Mouse (Mus musculus) urinary bladder, postnatal 4 days (tissue): Measurements from ENCODE around the gene Il1f10.

Experiments used
- DNase-seq, 2 experiments: peaks; one replicate each; pipeline ENCODE4 v3.0.0; 2021 to 2022; ENCODE audit warnings: low spot score in 2 of 2

The Il1f10 gene

DNA sequence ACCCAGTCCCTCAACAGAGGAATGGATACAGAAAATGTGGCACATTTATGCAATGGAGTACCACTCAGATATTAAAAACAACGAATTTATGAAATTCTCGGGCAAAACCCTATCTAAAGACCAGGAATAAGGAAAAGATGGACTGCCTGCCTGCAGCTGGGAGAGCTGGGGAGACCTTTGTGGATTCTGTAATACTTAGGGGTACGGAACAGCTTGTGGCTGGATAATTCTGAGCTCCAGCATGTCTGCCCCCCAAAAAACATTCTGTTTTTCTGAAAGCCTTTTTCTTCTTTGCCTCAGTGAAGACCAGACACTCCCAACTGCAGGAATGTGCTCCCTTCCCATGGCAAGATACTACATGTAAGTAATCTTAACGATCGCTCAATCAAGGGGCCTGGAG lies at the start of gene Il1f10:
Gene Il1f10 (plus strand): TSS at position 301 of the 400 bp plus-strand sequence.
- no peak for DNase-seq

DNA sequence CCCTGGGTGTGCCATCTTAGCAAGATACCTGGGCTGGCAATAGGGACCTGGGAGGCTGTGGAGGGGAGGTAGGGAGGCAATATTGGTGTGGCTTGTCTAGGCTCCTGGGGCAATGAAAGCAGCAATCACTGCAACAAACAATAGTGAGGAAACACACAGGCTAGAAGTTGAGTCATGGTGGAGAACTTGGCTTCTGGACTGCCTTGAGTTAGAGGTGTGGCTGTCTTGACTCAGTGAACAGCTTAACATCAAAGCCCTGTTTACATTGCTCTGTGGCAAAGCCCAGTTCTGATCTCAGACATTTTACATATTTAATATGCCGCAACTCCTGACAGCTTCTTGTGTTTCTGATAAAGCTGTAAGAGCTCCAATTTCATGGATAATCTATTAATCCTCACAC lies 23.5 kb upstream of the Il1f10 start:
- no peak for DNase-seq

DNA sequence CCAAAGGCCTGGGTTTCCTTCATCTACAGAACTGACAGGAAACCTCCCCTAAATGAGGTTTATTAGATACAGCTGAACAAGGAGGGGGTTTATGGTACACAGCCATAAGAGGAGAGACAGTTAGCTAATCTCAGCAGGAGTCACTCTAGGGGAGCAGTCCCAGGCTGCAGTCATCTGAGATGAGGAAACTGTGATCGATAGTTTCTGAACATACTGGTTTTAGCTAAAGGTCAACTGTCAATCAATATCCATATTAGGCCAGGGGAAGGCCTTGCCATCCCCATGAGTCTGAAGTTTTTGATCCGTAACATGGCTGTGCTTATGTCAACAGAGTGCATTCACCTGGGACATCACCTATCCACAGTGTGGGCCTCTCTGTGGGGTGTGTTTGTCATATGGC lies 17.4 kb upstream of the Il1f10 start:
- DNase-seq: no peak

DNA sequence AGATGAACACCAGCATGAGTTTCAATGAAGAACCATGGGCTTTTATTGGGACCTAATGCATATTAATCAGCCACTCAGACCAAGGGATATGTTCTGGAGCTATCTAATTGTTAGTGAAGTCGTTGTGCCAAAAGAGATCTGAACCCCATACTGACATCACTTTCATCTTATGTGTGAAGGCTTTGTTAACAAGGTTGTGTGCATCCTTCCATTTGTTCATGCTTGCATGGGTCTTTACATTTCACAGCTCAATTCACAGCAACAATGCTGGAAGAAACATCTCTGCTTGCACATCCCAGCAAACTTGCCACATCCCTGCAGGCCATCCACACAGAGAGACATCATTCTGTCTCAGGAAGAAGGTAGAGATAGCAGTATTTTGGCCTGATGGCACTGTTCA lies 15.8 kb upstream of the Il1f10 start:
- DNase-seq: no peak

DNA sequence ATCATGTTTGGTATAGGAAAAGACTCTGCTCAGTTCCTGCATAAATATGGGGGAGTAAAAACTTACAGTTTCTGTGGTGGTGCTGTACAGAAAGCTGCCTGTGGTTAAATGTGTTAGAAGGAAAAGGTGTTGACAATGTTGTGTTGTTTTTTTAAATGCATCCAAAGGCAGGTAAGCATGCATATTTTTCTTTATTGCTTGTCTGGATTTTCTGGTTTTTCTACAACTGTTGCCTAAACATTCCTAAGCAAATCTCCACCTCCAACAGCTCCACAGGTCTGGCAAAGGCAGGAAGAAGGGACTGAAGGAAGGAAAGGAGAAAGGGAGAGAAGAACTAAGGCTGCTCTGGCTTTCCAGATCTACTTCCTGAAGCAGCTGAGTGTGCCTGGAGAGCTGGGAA lies 14.3 kb upstream of the Il1f10 start, which contains the start of gene Il1f5:
Gene Il1f5 (plus strand): TSS at position 301 of the 400 bp plus-strand sequence.
- DNase-seq: no peak

DNA sequence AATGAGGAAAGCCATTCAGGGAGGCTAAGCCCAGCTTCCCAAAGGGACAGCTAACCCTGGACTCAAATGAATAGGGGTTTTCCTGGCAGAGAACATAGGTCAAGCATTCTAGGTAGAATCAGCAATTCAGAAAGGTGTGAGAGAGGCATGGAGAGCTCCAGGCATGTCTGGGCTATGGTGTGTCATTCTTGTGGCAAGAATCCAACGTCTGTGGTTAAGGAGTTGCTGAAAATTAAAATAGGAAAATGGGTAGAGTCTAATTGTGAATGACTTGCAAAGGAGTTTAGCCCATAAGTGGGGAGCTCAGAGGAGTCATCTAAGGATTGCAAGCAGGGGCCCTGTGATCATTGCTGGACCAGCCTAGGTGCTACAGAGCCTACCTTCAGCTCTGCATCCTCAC lies 3.6 kb downstream of the Il1f10 start:
- DNase-seq: no peak

DNA sequence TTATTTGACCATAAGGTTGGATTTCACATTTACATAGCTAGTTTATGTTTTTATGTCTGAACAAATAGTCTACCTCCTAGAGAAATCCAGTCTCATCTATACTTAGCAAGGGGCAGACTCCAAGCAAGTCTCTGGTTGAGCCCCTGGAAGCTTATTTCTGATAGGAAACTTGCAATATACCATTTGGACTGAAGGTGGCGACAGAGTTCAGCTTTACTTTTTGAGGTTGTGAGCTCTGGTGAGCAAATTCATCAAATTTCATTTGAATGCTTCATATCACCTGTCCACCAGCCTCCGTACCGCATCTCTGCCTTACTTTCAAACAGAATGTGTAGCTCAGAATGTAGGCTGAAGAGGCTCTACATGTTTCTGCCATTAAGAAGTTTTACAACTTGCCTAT lies 5.8 kb downstream of the Il1f10 start:
- DNase-seq: no peak

DNA sequence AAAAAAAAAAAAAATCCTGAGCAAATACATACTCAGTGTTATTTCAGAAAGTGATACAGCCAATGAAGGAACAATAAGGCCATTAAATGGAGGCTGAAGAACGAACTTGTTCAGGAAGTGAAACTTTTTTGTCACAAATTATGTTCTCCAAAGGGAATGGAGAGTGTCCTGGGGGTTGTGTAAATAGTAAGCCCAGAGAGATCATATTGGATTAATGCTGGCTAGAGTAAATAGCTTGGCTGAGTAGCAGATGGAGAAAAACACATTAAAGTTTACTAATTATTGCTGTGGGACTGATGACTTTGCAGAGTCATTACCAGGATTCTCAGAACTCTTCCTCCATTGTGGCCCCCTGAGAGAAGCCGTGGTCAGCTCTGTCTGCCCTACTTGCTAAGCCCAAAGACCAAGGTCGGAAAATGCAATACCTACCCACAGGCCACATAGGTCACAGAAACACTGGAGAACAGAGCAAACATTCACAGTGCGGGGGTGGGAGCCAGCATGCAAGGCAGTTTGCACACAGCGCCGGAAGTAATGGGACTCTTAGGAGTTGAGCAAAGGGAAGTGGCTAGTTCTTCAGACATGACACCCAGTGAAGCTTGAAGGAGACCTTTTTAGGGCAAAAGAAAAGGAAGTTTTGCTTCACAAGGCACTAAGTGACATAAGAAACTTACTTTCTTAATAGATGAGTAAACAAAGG lies 20.5 kb downstream of the Il1f10 start:
- no peak for DNase-seq

DNA sequence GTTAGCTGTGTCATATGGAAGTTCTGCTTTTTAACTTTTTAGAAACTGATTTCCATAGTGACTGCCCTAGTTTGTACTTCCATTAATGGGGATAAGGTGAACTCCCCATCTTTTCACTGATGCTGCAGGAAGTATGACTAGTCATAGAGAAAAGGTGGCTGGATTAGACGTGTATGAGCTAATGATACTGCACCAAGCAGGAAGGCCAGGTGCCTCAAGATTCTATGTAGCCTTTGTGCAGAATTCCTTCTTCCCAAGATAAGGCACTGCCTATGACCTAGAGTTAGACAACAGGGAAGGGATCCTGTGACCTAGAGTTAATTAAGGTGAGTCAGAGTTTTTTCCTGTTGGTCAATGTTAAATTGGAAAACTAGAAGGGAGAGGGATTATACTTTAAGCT lies 25.9 kb downstream of the Il1f10 start:
- no peak for DNase-seq

DNA sequence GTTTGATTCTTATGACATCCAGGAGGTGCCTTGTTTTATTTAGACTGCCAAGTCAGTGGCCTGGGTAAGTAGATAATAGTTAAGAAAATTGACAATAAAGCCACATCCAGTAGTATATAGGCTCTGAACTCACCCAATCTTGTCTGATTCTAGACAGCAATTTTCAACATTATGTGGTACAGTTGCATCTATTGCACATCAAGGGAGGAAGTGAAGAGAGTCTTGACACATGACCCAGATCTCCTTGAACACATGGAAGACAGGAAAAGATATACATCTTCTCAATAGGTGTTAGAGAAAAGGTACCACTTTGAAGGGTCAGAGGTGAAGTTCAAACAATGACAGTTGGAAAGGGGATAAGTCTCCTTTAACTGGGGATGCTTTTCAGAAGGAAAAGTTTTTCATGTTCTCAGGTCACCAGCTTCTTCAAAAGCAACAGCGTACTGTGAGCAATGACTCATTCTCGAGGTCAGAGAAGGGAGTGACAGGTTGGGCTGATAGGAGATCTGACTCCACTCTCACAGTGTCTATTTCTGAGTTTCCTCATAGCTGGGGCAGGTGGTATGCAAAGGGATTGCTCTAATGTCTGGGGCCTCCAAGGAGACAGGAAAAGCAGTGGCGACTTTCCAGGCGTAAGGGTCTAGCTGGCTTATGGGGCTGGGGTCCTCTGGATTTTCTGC lies 27.1 kb downstream of the Il1f10 start:
- DNase-seq: no peak

DNA sequence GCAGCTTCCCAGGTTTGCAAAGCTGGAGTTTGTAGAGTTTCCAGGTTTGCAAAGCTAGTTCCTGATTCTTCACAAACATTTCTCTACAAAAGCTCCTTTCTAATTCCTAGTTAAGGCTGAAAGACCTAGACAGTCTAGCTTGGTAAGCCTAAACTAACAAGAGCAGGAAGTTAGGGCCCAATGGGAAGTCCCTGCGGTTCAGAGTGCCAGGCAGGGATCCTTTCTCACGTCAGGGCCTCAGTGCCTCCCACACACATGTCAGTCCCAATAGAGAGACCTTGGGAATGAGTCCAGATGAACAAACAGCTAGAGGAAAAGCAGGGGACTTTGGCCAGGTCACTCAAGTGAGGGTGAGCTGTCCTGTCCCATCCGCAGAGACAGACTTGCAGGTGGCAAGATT lies 44.3 kb downstream of the Il1f10 start:
- no peak for DNase-seq

DNA sequence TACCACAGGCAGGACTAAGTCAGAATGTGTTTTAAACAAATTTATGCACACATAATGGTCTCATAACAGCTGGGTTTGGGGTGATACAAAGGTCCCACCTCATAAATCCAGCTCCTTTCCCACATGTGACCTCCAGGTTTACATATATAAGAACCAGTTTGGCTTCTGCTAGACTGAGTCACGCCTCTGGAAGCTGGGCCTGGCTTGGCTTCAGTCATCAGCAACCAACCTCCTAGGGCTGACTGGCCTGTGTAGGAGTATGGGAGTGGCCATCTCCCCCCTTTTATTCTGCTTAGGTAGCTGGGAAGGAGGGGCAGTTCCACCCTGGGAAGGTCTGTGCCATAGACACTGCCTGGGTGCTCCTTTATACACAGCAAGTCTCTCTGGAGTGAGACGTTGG lies 45.5 kb downstream of the Il1f10 start, which contains the start of gene Il1rn:
Gene Il1rn (plus strand): TSS at position 309 of the 400 bp plus-strand sequence.
- no peak for DNase-seq

DNA sequence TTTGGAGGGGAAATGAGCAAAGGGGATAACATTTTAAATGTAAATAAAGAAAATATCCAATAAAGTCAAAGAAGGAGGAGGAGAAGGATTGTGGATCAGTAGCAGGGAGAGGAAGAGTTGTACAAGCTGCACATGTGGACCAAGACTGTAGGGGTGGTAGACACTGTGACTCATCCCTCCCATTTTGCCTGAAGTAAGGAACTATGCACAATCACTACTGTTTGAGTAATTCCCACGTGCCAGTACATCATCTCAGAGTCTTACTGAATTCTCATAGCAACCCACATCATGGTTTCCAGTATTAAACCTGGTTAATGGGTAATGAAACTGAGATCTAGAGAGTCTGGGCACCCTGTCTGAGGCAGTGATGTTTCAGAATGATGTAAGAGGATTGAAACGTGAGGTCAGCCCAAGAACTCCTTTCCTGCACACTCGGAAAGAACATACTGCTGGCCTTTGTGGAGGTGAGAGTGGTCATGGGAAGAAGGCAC lies 50.4 kb downstream of the Il1f10 start:
- DNase-seq: no peak
